Mouse (Mus musculus) mouse trophoblast stem cell (cell line): ENCODE results near the gene Arhgef12.
"Not testable (repeated sequence)": the region's sequence is repeated elsewhere in the genome, so short reads cannot be mapped to it uniquely, and the experiment has no call there.

Source experiments
- in situ Hi-C, 2 experiments: fragments of 300-500 bp; cut with MseI, MboI; formaldehyde crosslinking; loops; 2 replicates in 1 of 2; 3 replicates in 1 of 2; pipeline ENCODE4 v1.15.1; 2025

Arhgef12 gene

DNA sequence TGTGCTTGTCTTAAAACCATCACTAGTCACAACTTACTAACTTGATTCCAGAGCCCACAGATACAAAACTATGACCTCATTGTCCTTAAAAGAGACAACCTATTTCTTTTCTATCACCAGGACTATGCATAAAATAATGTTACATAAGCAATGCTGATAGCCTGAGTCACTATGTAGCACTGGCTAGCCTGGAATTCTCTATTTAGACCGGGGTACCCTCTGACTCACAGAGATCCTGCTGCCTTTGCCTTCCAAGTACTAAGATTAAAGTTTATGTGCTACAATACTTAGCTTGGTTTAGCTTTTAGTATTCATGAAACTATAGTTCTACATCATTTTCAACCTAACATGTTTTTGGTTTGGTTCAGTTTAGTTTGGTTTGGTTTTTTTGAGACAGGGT lies 92.2 kb downstream of the Arhgef12 start:
- in situ Hi-C loops: no loop called here

GRCm38 (mm10) chr9:43012541-43012940 lies 94.5 kb downstream of the Arhgef12 start:
- in situ Hi-C loops: no loop called here

GRCm38 (mm10) chr9:43011061-43011460 lies 96.0 kb downstream of the Arhgef12 start:
- in situ Hi-C loops: no loop called here

- in situ Hi-C loops: loop anchor here (10.0 kb wide), 3 partner anchors 101 to 201 kb away; partner anchors contain the start of genes Arhgef12 (in 1 of the 2) and Tmem136 (in 1 of the 2)
Measured at GRCm38 (mm10) chr9:43003881-43004280, 103.2 kb downstream of the Arhgef12 start.

DNA sequence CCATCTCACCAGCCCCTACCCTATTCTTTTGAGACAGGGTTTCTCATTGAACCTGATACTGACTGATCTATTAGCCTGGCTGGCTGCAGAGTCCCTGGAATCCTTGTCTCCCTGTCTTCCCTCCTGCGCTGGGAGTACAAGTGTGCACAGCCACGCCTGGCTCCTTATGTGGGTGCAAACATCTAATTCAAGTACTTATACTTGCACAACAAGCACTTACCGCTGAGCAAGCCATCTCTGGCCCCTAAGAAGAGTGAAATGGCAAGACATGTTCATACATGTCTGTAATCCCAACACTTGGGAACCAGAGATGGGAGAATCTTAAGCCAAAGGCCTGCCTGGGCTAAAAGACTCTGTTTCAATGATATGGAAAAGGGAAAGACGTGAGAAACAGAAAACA lies 104.0 kb downstream of the Arhgef12 start:
- in situ Hi-C loops: loop anchor here (10.0 kb wide), 3 partner anchors 102 to 202 kb away; partner anchors contain the start of genes Arhgef12 (in 1 of the 2) and Tmem136 (in 1 of the 2)

DNA sequence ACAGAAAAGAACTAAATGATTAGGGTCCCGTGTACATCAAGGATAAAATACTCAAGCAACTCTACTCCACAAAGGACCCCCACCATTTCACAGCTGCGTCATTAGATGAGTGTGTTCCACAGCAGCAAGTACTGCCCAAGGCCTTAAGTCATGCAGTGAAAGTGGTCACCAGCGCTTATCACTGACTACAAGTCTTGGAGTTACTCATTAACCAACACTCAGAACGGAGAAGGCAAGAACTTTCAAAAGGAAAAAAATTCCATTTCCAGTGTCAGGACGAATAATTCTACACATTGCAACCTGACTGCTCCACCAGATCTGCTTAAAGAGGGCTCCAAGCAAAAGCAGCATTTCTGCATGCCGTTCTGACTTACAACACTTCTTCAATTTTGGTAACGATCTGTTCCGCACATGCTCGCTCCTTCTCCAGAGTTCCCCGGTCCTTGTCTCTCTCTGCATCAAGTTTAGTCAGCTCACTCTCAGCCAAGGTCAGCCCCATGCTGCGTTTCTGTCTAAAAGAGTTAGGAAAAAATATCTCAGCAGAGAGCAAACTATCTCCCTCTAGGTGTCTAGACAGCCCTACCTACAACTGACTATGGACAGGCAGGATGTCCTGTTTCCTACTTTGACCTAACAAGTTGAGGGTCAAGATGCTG lies 106.3 kb downstream of the Arhgef12 start:
- in situ Hi-C loops: loop anchor here (10.0 kb wide), 3 partner anchors 104 to 204 kb away; partner anchors contain the start of genes Arhgef12 (in 1 of the 2) and Tmem136 (in 1 of the 2)

- in situ Hi-C loops: loop anchor here (10.0 kb wide), 3 partner anchors 105 to 205 kb away; partner anchors contain the start of genes Arhgef12 (in 1 of the 2) and Tmem136 (in 1 of the 2)
Measured at GRCm38 (mm10) chr9:43000070-43000469, 107.0 kb downstream of the Arhgef12 start.

- in situ Hi-C loops: no loop called here
Measured at GRCm38 (mm10) chr9:42997526-42997925, 109.5 kb downstream of the Arhgef12 start.

DNA sequence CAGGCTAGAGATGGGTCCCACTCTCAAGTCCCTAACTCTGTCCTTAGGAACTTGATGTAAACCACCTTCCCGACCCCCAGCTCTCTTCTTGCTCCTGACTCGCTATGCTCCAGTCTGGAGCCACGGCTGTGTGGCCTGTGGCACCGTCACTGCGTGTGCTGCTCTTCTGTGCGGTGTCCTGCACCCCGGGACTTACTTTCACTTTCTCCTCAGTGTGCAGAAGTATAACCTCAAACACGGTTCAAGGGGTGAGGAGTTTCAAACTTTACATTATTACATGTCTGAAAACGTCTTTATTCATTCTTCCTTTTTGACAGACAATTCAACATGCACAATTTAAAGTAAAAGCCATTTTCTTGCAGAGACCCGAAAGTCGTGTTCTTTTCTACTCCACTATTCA lies 111.7 kb downstream of the Arhgef12 start:
- in situ Hi-C loops: no loop called here

DNA sequence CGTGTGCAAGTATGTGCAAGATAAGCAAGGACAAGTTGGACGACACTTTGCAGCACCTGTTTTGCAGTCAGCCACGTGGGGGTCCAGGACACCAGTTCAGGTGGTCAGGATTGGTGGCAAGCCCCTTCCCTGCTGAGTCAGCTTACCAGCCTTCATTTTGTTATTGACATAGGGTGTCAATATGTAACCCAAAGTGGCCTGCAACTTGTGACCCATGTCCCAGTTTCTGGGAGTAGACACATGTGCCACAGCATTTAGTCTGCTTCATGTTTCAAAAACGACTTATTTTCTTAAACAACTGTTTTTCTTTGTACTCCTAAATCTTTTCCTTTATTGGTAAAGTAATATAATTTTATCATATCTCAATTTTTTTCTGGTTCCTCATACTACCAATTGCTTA lies 112.3 kb downstream of the Arhgef12 start:
- in situ Hi-C loops: no loop called here

GRCm38 (mm10) chr9:42993659-42994058 lies 113.4 kb downstream of the Arhgef12 start:
- in situ Hi-C loops: no loop called here

GRCm38 (mm10) chr9:42987988-42988387 lies 119.1 kb downstream of the Arhgef12 start:
- in situ Hi-C loops: no loop called here

- in situ Hi-C loops: no loop called here
Measured at GRCm38 (mm10) chr9:42968894-42969521, 138.0 kb downstream of the Arhgef12 start.

GRCm38 (mm10) chr9:42967731-42968130 lies 139.3 kb downstream of the Arhgef12 start:
- in situ Hi-C loops: no loop called here

- in situ Hi-C loops: not testable (repeated sequence)
Measured at GRCm38 (mm10) chr9:42964809-42965208, 142.2 kb downstream of the Arhgef12 start.

GRCm38 (mm10) chr9:42964366-42964765 lies 142.7 kb downstream of the Arhgef12 start:
- in situ Hi-C loops: no loop called here

DNA sequence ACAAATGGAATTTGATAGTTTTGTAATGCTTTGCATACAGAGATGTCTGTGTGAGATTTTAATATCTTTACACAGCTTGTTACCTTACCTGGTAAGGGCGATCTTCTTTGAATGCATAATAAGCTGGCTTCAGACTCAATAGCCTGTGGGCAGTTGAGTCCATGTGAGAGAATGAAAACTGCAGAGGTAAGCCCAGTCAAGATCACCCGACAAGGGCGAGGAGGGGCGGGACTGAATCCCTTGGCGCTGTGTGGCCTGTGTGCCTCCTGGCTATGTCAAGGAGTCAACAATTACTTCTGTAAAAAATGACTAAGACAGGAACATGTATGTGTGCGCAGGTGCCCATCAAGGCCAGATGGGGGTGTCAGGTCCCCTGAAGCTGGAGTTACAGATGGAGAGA lies 144.5 kb downstream of the Arhgef12 start:
- in situ Hi-C loops: no loop called here

- in situ Hi-C loops: no loop called here
Measured at GRCm38 (mm10) chr9:42958401-42958800, 148.6 kb downstream of the Arhgef12 start.

GRCm38 (mm10) chr9:42948381-42948780 lies 158.7 kb downstream of the Arhgef12 start:
- in situ Hi-C loops: loop anchor here (10.0 to 25.0 kb wide), 3 partner anchors 261 to 611 kb away; no protein-coding TSS in a partner anchor

DNA sequence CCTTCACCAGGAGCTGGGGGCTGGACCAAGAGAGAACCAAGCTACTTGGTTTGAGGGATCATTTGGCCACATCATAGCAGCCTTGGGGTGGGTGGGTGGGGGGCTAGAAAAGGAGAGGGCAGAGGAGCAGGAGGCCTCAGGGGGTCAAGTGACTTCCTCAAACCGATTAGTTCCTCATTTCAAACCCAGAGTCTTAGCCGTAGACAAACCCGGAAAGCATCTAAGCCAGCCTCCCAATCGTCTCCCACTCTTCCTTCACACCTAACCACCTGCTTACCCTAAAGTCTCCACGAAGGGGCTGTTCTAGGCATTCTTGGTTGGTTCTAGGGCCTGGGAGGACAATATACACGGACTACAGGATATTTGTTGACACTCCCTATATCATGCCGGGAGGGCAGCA lies 161.9 kb downstream of the Arhgef12 start:
- in situ Hi-C loops: loop anchor here (10.0 to 25.0 kb wide), 3 partner anchors 258 to 608 kb away; no protein-coding TSS in a partner anchor

DNA sequence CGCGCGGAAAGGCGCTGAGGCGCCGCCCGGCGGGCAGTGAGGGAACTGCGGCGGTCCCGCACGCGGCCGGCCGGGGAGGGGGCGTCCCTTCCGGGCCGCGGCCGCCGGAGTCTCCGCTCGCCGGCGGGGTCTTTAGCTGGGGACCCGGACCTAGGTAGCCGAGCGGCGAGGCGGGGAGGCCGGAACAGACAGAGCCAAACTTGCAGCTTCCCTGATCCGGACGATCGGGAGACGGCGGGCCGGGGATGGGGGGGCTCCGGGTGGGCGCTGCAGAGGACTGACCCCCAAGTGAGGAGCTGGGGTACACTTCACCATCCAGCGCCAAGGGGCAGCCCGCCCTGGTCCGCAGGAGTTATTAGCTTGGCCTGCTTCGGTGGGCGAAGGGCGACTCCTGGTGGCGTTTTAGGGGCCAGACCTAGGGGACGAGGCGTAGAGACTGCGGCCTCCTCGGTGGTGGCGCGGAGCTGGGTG lies 162.5 kb downstream of the Arhgef12 start:
- in situ Hi-C loops: loop anchor here (5.0 to 25.0 kb wide), 4 partner anchors 257 to 607 kb away; no protein-coding TSS in a partner anchor

DNA sequence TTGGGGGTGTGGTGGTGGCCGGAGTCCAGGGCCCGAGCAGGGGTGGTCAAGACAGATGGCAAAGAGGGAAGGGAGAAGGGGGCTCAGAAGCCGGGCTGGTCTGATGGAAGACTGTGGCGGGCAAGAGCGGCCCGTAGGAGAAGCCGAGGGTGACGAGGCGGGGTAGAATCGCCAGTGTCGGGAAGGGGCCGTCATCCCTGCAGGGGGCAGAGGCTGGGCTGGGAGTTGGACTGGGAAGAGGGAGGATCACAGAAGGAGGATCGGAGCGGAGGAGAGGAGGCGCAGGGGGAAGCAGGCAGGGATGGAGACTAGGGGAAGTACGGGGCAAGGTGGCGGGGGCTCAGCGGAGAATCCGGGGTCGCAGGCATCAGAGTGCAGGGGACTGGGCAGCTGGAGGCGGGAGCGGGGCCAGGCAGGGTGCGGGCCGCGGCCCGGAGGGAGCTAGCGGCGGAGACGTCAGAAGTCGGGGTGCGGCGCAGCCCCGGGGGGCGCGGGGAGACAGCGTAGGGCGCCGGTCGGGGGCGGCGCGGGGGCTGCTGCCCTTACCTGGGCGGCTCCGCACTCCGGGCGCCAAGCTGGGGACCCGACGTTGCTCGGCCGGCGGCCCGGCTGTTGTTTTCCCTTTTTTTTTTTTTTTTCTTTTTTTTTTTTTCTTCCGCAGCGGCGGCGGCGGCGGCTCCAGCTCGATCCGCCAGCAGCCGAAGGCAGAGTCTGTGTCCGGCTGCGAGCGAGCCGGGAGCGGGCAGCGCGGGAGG lies 163.1 kb downstream of the Arhgef12 start, which contains the start of gene Grik4:
TSS of gene Grik4 (minus strand) at position 713 of the 755 bp plus-strand sequence.
- in situ Hi-C loops: loop anchor here (5.0 to 25.0 kb wide), 4 partner anchors 257 to 607 kb away; no protein-coding TSS in a partner anchor
